Mouse (Mus musculus): ENCODE measurements around the gene Olfr1277. TPM values are rescaled to one million over a fixed set of nuclear protein-coding genes. Genes with fewer than 3 reads are reported as not detected.

Gene Olfr1277
- not detected in 2 replicates for polyA plus RNA-seq (2012; rRNA removed)

GRCm38 (mm10) chr2:111274006-111274405, at the start of gene Olfr1277:
Gene Olfr1277 (minus strand): TSS chr2:111274106.

DNA sequence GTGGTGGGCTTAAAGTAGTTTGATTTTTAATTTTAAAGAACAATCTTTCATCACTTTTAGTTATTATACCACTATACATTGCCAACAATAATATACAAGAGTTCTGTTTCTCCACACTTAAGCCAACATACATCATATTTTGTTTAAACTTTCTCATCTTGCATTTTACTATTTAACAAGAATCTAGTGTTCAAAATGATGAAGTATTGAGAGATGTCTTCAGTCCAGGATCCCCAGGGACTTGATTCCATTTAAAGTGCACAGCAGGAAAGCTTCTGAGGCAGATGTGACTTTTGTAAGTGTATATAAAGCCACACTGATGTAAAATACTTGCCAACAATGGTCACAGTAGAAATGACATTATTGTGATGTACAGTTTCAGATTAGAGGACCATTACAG, 39.8 kb upstream of the Olfr1277 start, which contains the start of gene Olfr1280:
Olfr1280 (plus strand) TSS at position 301 of the 400 bp plus-strand sequence.

DNA sequence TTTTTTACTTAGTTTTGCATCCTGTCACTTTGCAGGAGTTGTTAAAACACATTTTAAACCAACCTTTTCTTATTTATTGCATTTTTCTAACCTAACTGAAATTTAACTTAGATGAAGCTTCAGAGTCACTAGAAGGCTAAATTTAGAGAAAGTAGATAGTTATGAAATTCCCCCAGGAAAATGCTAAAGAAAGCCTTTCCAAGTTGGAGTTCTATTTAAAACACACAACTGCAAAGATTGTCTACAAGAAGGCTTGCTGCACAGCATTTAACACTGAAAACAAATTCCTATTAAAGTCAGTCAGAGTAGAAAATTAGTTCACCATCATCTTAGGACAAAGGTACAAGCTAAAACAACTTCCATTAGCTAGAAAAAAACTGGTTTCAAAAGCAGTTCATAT, 26.5 kb upstream of the Olfr1277 start, which contains the start of gene Olfr1279:
Olfr1279 (plus strand) TSS at position 262 of the 400 bp plus-strand sequence.

GRCm38 (mm10) chr2:111289836-111290235, 15.9 kb upstream of the Olfr1277 start, which contains the start of gene Olfr1278:
Gene Olfr1278 (plus strand): TSS chr2:111290136.

DNA sequence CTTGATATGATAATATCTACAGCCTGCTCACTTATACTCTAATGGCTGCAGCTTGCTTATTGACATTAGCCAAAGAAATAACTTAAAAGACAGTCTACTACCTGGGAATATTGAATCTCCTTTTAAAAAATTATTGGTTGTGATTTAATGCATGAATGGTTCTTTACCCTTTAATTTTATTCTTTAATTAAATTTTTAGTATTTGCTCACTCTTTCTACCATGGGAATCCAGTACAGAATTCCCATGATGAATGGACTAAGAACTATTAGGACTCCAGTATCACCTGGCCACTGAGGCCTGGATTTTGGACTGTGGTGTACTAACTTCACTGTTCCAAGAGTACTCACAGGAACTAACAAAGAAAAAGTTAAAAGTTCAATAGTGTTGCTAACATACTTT, 19.7 kb downstream of the Olfr1277 start, which contains the start of gene Olfr1276:
Olfr1276 (plus strand) TSS at position 301 of the 400 bp plus-strand sequence.

GRCm38 (mm10) chr2:111235186-111235585, 38.7 kb downstream of the Olfr1277 start, which contains the start of gene Olfr1275:
Gene Olfr1275 (minus strand): TSS chr2:111235286.

DNA sequence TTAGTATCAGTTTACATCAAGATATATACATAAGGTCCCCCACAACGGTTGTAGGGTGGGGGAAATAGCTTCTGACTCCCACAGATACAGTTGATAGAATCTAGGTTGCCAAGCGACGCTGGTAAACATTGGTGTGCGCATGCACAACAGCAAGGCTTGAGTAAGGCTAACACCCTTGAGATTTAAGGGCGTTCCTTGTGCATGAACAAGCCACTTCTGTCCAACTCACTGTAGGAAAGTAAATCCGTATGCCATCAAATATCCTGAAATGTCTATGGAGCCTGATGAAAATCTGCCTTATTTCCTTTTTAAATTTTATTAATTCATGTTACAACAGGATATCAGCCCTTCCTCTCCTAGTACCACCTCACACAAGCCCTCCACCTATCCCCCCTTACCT, 44.4 kb downstream of the Olfr1277 start, which contains the start of gene 4930430A15Rik:
4930430A15Rik (minus strand) TSS at position 101 of the 400 bp plus-strand sequence.

Other genes starting within 250 kb of the Olfr1277 start
- not detected in 2 replicates for gene Gm13941, start 168.1 kb downstream of the Olfr1277 start, polyA plus RNA-seq (2012; rRNA removed)
- gene Gm15130, start 121.2 kb downstream of the Olfr1277 start, polyA plus RNA-seq (2012; rRNA removed), result not detected in 2 replicates
- not detected in 2 replicates for gene 4930430A15Rik, start 44.5 kb downstream of the Olfr1277 start, polyA plus RNA-seq (2012; rRNA removed)
- gene Olfr1275, start 38.8 kb downstream of the Olfr1277 start, polyA plus RNA-seq (2012; rRNA removed), result not detected in 2 replicates
- gene Olfr1276, start 19.6 kb downstream of the Olfr1277 start, polyA plus RNA-seq (2012; rRNA removed), result not detected in 2 replicates
- not detected in 2 replicates for gene Olfr1278, start 16.0 kb upstream of the Olfr1277 start, polyA plus RNA-seq (2012; rRNA removed)
- gene Olfr1279, start 26.5 kb upstream of the Olfr1277 start, polyA plus RNA-seq (2012; rRNA removed), result not detected in 2 replicates
- not detected in 2 replicates for gene Olfr1280, start 39.9 kb upstream of the Olfr1277 start, polyA plus RNA-seq (2012; rRNA removed)
- not detected in 2 replicates for gene Olfr1281, start 52.4 kb upstream of the Olfr1277 start, polyA plus RNA-seq (2012; rRNA removed)
- gene Olfr1282, start 62.0 kb upstream of the Olfr1277 start, polyA plus RNA-seq (2012; rRNA removed), result not detected in 2 replicates
- gene Olfr1283, start 92.7 kb upstream of the Olfr1277 start, polyA plus RNA-seq (2012; rRNA removed), result not detected in 2 replicates
- gene Olfr1284, start 101.4 kb upstream of the Olfr1277 start, polyA plus RNA-seq (2012; rRNA removed), result not detected in 2 replicates
- not detected in 2 replicates for gene Olfr1286, start 149.0 kb upstream of the Olfr1277 start, polyA plus RNA-seq (2012; rRNA removed)
- gene Olfr1287, start 175.0 kb upstream of the Olfr1277 start, polyA plus RNA-seq (2012; rRNA removed), result not detected in 2 replicates
- gene Olfr1288, start 200.0 kb upstream of the Olfr1277 start, polyA plus RNA-seq (2012; rRNA removed), result not detected in 2 replicates
- not detected in 2 replicates for gene Olfr1289, start 206.7 kb upstream of the Olfr1277 start, polyA plus RNA-seq (2012; rRNA removed)
- gene Olfr1290, start 219.7 kb upstream of the Olfr1277 start, polyA plus RNA-seq (2012; rRNA removed), result not detected in 2 replicates
- gene Olfr1291-ps1, start 223.1 kb upstream of the Olfr1277 start, polyA plus RNA-seq (2012; rRNA removed), result not detected in 2 replicates

All from central nervous system, embryonic 11.5 days (tissue).